Mouse (Mus musculus) lung, embryonic 14.5 days (tissue): ENCODE measurements around the gene Mef2a. TPM values are rescaled to one million over a fixed set of nuclear protein-coding genes. Genes with fewer than 3 reads are reported as not detected.
A peak's percentile ranks its signal among the peaks of the same experiment; 100 is the strongest.

Experiments
- ATAC-seq: fragments of 200-750 bp; cut with Nextera tagmentation; 2 replicates; pipeline ENCODE4 v1.8.0; 2017; ENCODE audit warnings: mild to moderate bottlenecking, moderate TSS enrichment, moderate library complexity; ENCODE audit not compliant: insufficient read depth
- DNase-seq: peaks from one replicate; pipeline ENCODE4 v3.0.0-alpha.2; 2015
- H3K27ac ChIP-seq: fragments of 300-500 bp; sonication (generic); 2 replicates; pipeline ENCODE4 v1.5.1; 2014; ENCODE audit warnings: low read depth, mild to moderate bottlenecking, moderate library complexity
- H3K27me3 ChIP-seq: fragments of 300-500 bp; sonication (generic); 2 replicates; pipeline ENCODE4 v1.6.1; 2014; ENCODE audit warnings: low read length, control low read depth; ENCODE audit not compliant: insufficient read depth
- H3K36me3 ChIP-seq: fragments of 300-500 bp; sonication (generic); 2 replicates; pipeline ENCODE4 v1.6.1; 2014; ENCODE audit warnings: control low read depth; ENCODE audit not compliant: insufficient read depth
- H3K4me1 ChIP-seq: fragments of 300-500 bp; sonication (generic); 2 replicates; pipeline ENCODE4 v1.6.1; 2014; ENCODE audit warnings: antibody characterized with exemption, control low read depth; ENCODE audit not compliant: insufficient read depth
- H3K4me2 ChIP-seq: fragments of 300-500 bp; sonication (generic); 2 replicates; pipeline ENCODE4 v1.6.1; 2014; ENCODE audit warnings: mild to moderate bottlenecking
- H3K4me3 ChIP-seq: fragments of 300-500 bp; sonication (generic); 2 replicates; pipeline ENCODE4 v1.5.1; 2014; ENCODE audit warnings: low read depth, low read length
- H3K9ac ChIP-seq: fragments of 300-500 bp; sonication (generic); 2 replicates; pipeline ENCODE4 v1.6.1; 2014
- H3K9me3 ChIP-seq: fragments of 300-500 bp; sonication (generic); 2 replicates; pipeline ENCODE4 v1.6.1; 2016; ENCODE audit warnings: low read depth, low read length, control low read depth
- CTCF ChIP-seq: IDR thresholded peaks from 2 replicates; pipeline ENCODE4 v1.5.1; 2016; ENCODE audit warnings: antibody characterized with exemption, low read depth
- WGBS: fragments of 180-500 bp; shearing (Covaris S2); extraction: QIAGEN DNeasy Blood & Tissue Kit; methylation state at CpG from one replicate; pipeline ENCODE4 v1.1.7; 2014; 5-methylcytosine and 5-hydroxymethylcytosine counted together
- polyA plus RNA-seq: library from polyadenylated mRNA; unstranded; fragments of >200 nt; fragmentation: Nextera tagmentation; extraction: Ambion mirVana; gene quantifications from 2 replicates; pipeline ENCODE4 v1.2.1, GENCODE M21; 2014

The Mef2a gene
- polyA plus RNA-seq, 1 experiment from 2014 or later: 51.6 TPM

- DNase-seq: peak; percentile 48
- H3K36me3 ChIP-seq: no peaks in the 10 kb centered on the region
- peaks cover 16% of the 10 kb centered on the region; the same call in 1 of the 2 replicates for H3K4me1 ChIP-seq
- H3K9ac ChIP-seq: peak overlapping the region; percentile 97
- H3K9me3 ChIP-seq: no peaks in the 10 kb centered on the region
- no peak overlapping the region for H3K27ac ChIP-seq
- no peak for TF ChIP-seq CTCF
- 4% methylated on average over 10 of the region's 10 CpGs for WGBS
- no peak for ATAC-seq
- peak overlapping the region; percentile 95 for H3K4me2 ChIP-seq
- H3K4me3 ChIP-seq: peak overlapping the region; percentile 92
- no peaks in the 10 kb centered on the region for H3K27me3 ChIP-seq
Observed at GRCm38 (mm10) chr7:67371351-67371890, 1.2 kb downstream of the Mef2a start.

- TF ChIP-seq CTCF: no peak
- Histone ChIP-seq H3K4me2 (no peak overlapping the region; the same call in 1 of the 2 replicates), H3K4me3 (no peak overlapping the region), H3K9me3 (no peaks in the 10 kb centered on the region), H3K27me3 (no peaks in the 10 kb centered on the region), H3K27ac (no peak overlapping the region), H3K36me3 (no peaks in the 10 kb centered on the region), H3K4me1 (peaks cover 16% of the 10 kb centered on the region; the same call in 1 of the 2 replicates), H3K9ac (no peak overlapping the region)
- DNase-seq (peak; percentile 18), ATAC-seq (no peak)
- 58% methylated on average over 4 of the region's 4 CpGs for WGBS
Observed at GRCm38 (mm10) chr7:67369645-67370044, 3.0 kb downstream of the Mef2a start.

- Histone ChIP-seq H3K4me2 (no peak overlapping the region), H3K36me3 (no peaks in the 10 kb centered on the region), H3K9ac (no peak overlapping the region), H3K4me3 (no peak overlapping the region), H3K9me3 (no peaks in the 10 kb centered on the region), H3K27me3 (no peaks in the 10 kb centered on the region), H3K4me1 (peaks cover 10% of the 10 kb centered on the region; the same call in 1 of the 2 replicates), H3K27ac (no peak overlapping the region)
- 84% methylated on average over 2 of the region's 2 CpGs for WGBS
- DNase-seq: no peak
- ATAC-seq: no peak
- TF ChIP-seq CTCF: no peak
Observed at GRCm38 (mm10) chr7:67368394-67368793, 4.3 kb downstream of the Mef2a start.

GRCm38 (mm10) chr7:67360588-67360987, 12.1 kb downstream of the Mef2a start:
- Histone ChIP-seq H3K4me2 (no peak overlapping the region), H3K27ac (no peak overlapping the region)
- WGBS: 89% methylated on average over 3 of the region's 3 CpGs

GRCm38 (mm10) chr7:67359863-67360262, 12.8 kb downstream of the Mef2a start:
- no peaks in the 10 kb centered on the region for H3K9me3 ChIP-seq
- no peak for TF ChIP-seq CTCF
- no peak for ATAC-seq
- no peak overlapping the region for H3K4me2 ChIP-seq
- H3K4me1 ChIP-seq: no peaks in the 10 kb centered on the region
- H3K27me3 ChIP-seq: no peaks in the 10 kb centered on the region
- H3K27ac ChIP-seq: no peak overlapping the region
- no peak for DNase-seq
- no peaks in the 10 kb centered on the region for H3K36me3 ChIP-seq
- H3K9ac ChIP-seq: no peak overlapping the region
- no peak overlapping the region for H3K4me3 ChIP-seq

More at GRCm38 (mm10) chr7:67360588-67360987, 12.1 kb downstream of the Mef2a start:
- Histone ChIP-seq H3K36me3 (no peaks in the 10 kb centered on the region), H3K27me3 (no peaks in the 10 kb centered on the region), H3K4me3 (no peak overlapping the region), H3K9ac (no peak overlapping the region), H3K9me3 (no peaks in the 10 kb centered on the region), H3K4me1 (no peaks in the 10 kb centered on the region)
- ATAC-seq (no peak), DNase-seq (no peak)
- no peak for TF ChIP-seq CTCF

GRCm38 (mm10) chr7:67355870-67356269, 16.8 kb downstream of the Mef2a start:
- no peak overlapping the region for H3K27ac ChIP-seq
- no peak overlapping the region for H3K4me3 ChIP-seq
- no peaks in the 10 kb centered on the region for H3K36me3 ChIP-seq
- DNase-seq: no peak
- no peak for ATAC-seq
- H3K4me2 ChIP-seq: no peak overlapping the region
- no peaks in the 10 kb centered on the region for H3K27me3 ChIP-seq
- 89% methylated on average over 5 of the region's 5 CpGs for WGBS
- TF ChIP-seq CTCF: peak; percentile 20; the same call in 1 of the 2 replicates
- H3K9ac ChIP-seq: no peak overlapping the region
- H3K4me1 ChIP-seq: no peaks in the 10 kb centered on the region
- no peaks in the 10 kb centered on the region for H3K9me3 ChIP-seq

- TF ChIP-seq CTCF: peak; percentile 26
- H3K9me3 ChIP-seq: no peaks in the 10 kb centered on the region
- no peak for ATAC-seq
Observed at GRCm38 (mm10) chr7:67353667-67354066, 19.0 kb downstream of the Mef2a start.

GRCm38 (mm10) chr7:67352989-67353388, 19.7 kb downstream of the Mef2a start:
- ATAC-seq (no peak), DNase-seq (no peak)
- TF ChIP-seq CTCF: no peak
- no peaks in the 10 kb centered on the region for H3K27me3 ChIP-seq
- H3K4me2 ChIP-seq: no peak overlapping the region
- H3K27ac ChIP-seq: no peak overlapping the region
- WGBS: 71% methylated on average over 4 of the region's 4 CpGs
- no peaks in the 10 kb centered on the region for H3K36me3 ChIP-seq
- no peak overlapping the region for H3K4me3 ChIP-seq
- H3K4me1 ChIP-seq: no peaks in the 10 kb centered on the region
- H3K9ac ChIP-seq: no peak overlapping the region
- no peaks in the 10 kb centered on the region for H3K9me3 ChIP-seq

More at GRCm38 (mm10) chr7:67353667-67354066, 19.0 kb downstream of the Mef2a start:
- Histone ChIP-seq H3K4me3 (no peak overlapping the region), H3K36me3 (no peaks in the 10 kb centered on the region), H3K4me1 (no peaks in the 10 kb centered on the region), H3K27ac (no peak overlapping the region), H3K4me2 (no peak overlapping the region), H3K27me3 (no peaks in the 10 kb centered on the region), H3K9ac (no peak overlapping the region)
- WGBS: 86% methylated on average over 6 of the region's 6 CpGs
- no peak for DNase-seq
